Mouse (Mus musculus) neural tube, embryonic 12.5 days (tissue): Measurements from ENCODE around the gene Hist1h4k. TPM values are rescaled to one million over a fixed set of nuclear protein-coding genes. Genes with fewer than 3 reads are reported as not detected.
"Not testable (repeated sequence)": the region's sequence is repeated elsewhere in the genome, so short reads cannot be mapped to it uniquely, and the experiment has no call there.

ENCODE experiments used
- ATAC-seq: fragments of 200-750 bp; cut with Nextera tagmentation; 2 replicates; pipeline ENCODE4 v1.8.0; 2017; ENCODE audit warnings: low read depth, mild to moderate bottlenecking, moderate TSS enrichment, moderate library complexity; ENCODE audit not compliant: low FRiP score
- H3K27ac ChIP-seq: fragments of 300-500 bp; sonication (generic); 2 replicates; pipeline ENCODE4 v1.5.1; 2016
- H3K27me3 ChIP-seq: fragments of 300-500 bp; sonication (generic); replicated peaks from 2 replicates; pipeline ENCODE4 v1.6.1; 2016; ENCODE audit warnings: mild to moderate bottlenecking
- H3K36me3 ChIP-seq: fragments of 300-500 bp; sonication (generic); 2 replicates; pipeline ENCODE4 v1.6.1; 2016; ENCODE audit warnings: mild to moderate bottlenecking
- H3K4me1 ChIP-seq: fragments of 300-500 bp; sonication (generic); 2 replicates; pipeline ENCODE4 v1.6.1; 2016
- H3K4me2 ChIP-seq: fragments of 300-500 bp; sonication (generic); replicated peaks from 2 replicates; pipeline ENCODE4 v1.6.1; 2016; ENCODE audit warnings: mild to moderate bottlenecking
- H3K4me3 ChIP-seq: fragments of 300-500 bp; sonication (generic); 2 replicates; pipeline ENCODE4 v1.5.1; 2016
- H3K9ac ChIP-seq: fragments of 300-500 bp; sonication (generic); 2 replicates; pipeline ENCODE4 v1.6.1; 2016; ENCODE audit warnings: mild to moderate bottlenecking
- H3K9me3 ChIP-seq: fragments of 300-500 bp; sonication (generic); 2 replicates; pipeline ENCODE4 v1.6.1; 2016; ENCODE audit warnings: mild to moderate bottlenecking
- WGBS: fragments of 180-500 bp; shearing (Covaris S2); methylation state at CpG from one replicate; pipeline ENCODE4 v1.1.7; 2016; 5-methylcytosine and 5-hydroxymethylcytosine counted together
- polyA plus RNA-seq: library from polyadenylated mRNA; unstranded; fragments of >200 nt; fragmentation: Nextera tagmentation; extraction: Ambion mirVana; gene quantifications from 2 replicates; pipeline ENCODE4 v1.2.1, GENCODE M21; 2016

Gene Hist1h4k
- 0.96 and 2.4 TPM in 2 replicates for polyA plus RNA-seq

GRCm38 (mm10) chr13:21750159-21751017 lies at the start of gene Hist1h4k:
TSS of gene Hist1h4k (minus strand) at chr13:21750505.
- peak within 1 kb of the TSS; percentile 51 for H3K4me3 ChIP-seq
- peak; percentile 79 for ATAC-seq
- under 1% methylated on average over 47 of the region's 56 CpGs for WGBS

GRCm38 (mm10) chr13:21797163-21797562 lies 46.9 kb upstream of the Hist1h4k start:
- H3K9me3 ChIP-seq, ATAC-seq, H3K4me1 ChIP-seq, H3K27me3 ChIP-seq, H3K4me2 ChIP-seq, H3K27ac ChIP-seq, H3K4me3 ChIP-seq, H3K9ac ChIP-seq, H3K36me3 ChIP-seq: not testable (repeated sequence)

More at GRCm38 (mm10) chr13:21750159-21751017, at the start of gene Hist1h4k:
- Histone ChIP-seq H3K4me1 (peaks cover 12% of the 10 kb centered on the region), H3K9ac (peak within 1 kb of the TSS; percentile 68), H3K27ac (peak within 1 kb of the TSS; percentile 72; the same call in 1 of the 2 replicates), H3K4me2 (peak within 1 kb of the TSS; percentile 85)
- H3K27me3 ChIP-seq, H3K36me3 ChIP-seq, H3K9me3 ChIP-seq: not testable (repeated sequence)

- 93% methylated on average over 7 of the region's 7 CpGs for WGBS
- Histone ChIP-seq H3K27ac (no peak overlapping the region), H3K4me1 (peaks cover 5% of the 10 kb centered on the region; the same call in 1 of the 2 replicates), H3K9ac (no peak overlapping the region), H3K36me3 (no peaks in the 10 kb centered on the region), H3K4me3 (no peak overlapping the region), H3K27me3 (no peaks in the 10 kb centered on the region), H3K9me3 (no peaks in the 10 kb centered on the region), H3K4me2 (no peak overlapping the region)
- ATAC-seq: no peak
Measured at GRCm38 (mm10) chr13:21795584-21795983, 45.3 kb upstream of the Hist1h4k start.

GRCm38 (mm10) chr13:21790601-21791283 lies 40.4 kb upstream of the Hist1h4k start:
- no peak for ATAC-seq
- H3K9me3 ChIP-seq: no peaks in the 10 kb centered on the region
- H3K4me2 ChIP-seq: peak overlapping the region; percentile 49
- H3K27me3 ChIP-seq: no peaks in the 10 kb centered on the region
- H3K9ac ChIP-seq: 0 out of 2 replicates have a peak overlapping the region, but pooled peaks have one; percentile 35
- peaks cover 16% of the 10 kb centered on the region for H3K4me1 ChIP-seq
- H3K27ac ChIP-seq: no peak overlapping the region
- H3K4me3 ChIP-seq: no peak overlapping the region
- 5% methylated on average over 18 of the region's 18 CpGs for WGBS
- H3K36me3 ChIP-seq: no peaks in the 10 kb centered on the region

- Histone ChIP-seq H3K4me3 (no peak overlapping the region), H3K9me3 (no peaks in the 10 kb centered on the region), H3K36me3 (no peaks in the 10 kb centered on the region), H3K27ac (no peak overlapping the region), H3K4me1 (peaks cover 16% of the 10 kb centered on the region), H3K27me3 (no peaks in the 10 kb centered on the region), H3K4me2 (no peak overlapping the region), H3K9ac (no peak overlapping the region)
- WGBS: 57% methylated on average over 6 of the region's 6 CpGs
- ATAC-seq: no peak
Measured at GRCm38 (mm10) chr13:21789925-21790324, 39.6 kb upstream of the Hist1h4k start.

GRCm38 (mm10) chr13:21787760-21788593 lies 37.7 kb upstream of the Hist1h4k start:
- H3K36me3 ChIP-seq: no peaks in the 10 kb centered on the region
- H3K4me3 ChIP-seq: peak overlapping the region; percentile 13; the same call in 1 of the 2 replicates
- H3K27me3 ChIP-seq: no peaks in the 10 kb centered on the region
- H3K9me3 ChIP-seq: no peaks in the 10 kb centered on the region
- no peak overlapping the region; the same call in 1 of the 2 replicates for H3K27ac ChIP-seq
- peak overlapping the region; percentile 56 for H3K4me2 ChIP-seq
- ATAC-seq: peak; percentile 46
- WGBS: 10% methylated on average over 16 of the region's 21 CpGs
- H3K9ac ChIP-seq: peak overlapping the region; percentile 40; the same call in 1 of the 2 replicates
- peaks cover 24% of the 10 kb centered on the region for H3K4me1 ChIP-seq

DNA sequence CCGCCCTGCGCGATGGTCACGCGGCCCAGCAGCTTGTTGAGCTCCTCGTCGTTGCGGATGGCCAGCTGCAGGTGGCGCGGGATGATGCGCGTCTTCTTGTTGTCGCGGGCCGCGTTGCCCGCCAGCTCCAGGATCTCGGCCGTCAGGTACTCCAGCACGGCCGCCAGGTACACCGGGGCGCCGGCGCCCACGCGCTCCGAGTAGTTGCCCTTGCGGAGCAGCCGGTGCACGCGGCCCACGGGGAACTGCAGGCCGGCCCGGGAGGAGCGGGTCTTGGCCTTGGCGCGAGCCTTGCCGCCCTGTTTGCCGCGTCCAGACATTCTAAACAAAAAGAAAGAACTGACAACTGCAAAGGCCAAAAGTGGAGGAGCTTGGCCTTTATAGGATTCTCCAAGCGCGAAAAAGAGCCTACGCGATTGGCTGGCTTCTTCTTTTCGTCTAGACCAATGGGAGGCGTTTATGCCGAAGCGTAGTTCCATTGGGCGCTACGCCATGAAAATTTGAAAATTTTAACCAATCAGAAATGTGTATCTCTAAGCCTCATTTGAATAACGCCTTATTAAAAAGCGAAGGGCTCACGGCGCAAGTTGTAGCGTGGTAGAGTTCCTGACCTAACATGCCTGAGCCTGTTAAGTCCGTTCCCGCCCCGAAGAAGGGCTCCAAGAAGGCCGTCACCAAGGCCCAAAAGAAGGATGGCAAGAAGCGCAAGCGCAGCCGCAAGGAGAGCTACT lies 36.8 kb upstream of the Hist1h4k start, which contains the start of the genes Hist1h2an and Hist1h2bp:
Hist1h2an (minus strand) TSS at position 320 of the 731 bp plus-strand sequence.
Hist1h2bp (plus strand) TSS at position 563 of the 731 bp plus-strand sequence.
- H3K27me3 ChIP-seq, H3K9me3 ChIP-seq, H3K36me3 ChIP-seq: not testable (repeated sequence)
- Histone ChIP-seq H3K9ac (peak within 1 kb of the TSS; percentile 44; the same call in 1 of the 2 replicates), H3K27ac (peak within 1 kb of the TSS; percentile 68), H3K4me1 (peaks cover 30% of the 10 kb centered on the region), H3K4me2 (peak within 1 kb of the TSS; percentile 57), H3K4me3 (peak within 1 kb of the TSS; percentile 29)
- under 1% methylated on average over 44 of the region's 63 CpGs for WGBS
- peak; percentile 93 for ATAC-seq

GRCm38 (mm10) chr13:21786189-21786898 lies 36.0 kb upstream of the Hist1h4k start:
- WGBS: 4% methylated on average over 8 of the region's 8 CpGs
- Histone ChIP-seq H3K9ac (peak overlapping the region; percentile 44; the same call in 1 of the 2 replicates), H3K36me3 (no peaks in the 10 kb centered on the region), H3K4me2 (peak overlapping the region; percentile 57), H3K4me1 (peaks cover 30% of the 10 kb centered on the region), H3K27me3 (no peaks in the 10 kb centered on the region), H3K27ac (0 out of 2 replicates have a peak overlapping the region, but pooled peaks have one; percentile 16), H3K9me3 (no peaks in the 10 kb centered on the region), H3K4me3 (peak overlapping the region; percentile 29)
- ATAC-seq: no peak

DNA sequence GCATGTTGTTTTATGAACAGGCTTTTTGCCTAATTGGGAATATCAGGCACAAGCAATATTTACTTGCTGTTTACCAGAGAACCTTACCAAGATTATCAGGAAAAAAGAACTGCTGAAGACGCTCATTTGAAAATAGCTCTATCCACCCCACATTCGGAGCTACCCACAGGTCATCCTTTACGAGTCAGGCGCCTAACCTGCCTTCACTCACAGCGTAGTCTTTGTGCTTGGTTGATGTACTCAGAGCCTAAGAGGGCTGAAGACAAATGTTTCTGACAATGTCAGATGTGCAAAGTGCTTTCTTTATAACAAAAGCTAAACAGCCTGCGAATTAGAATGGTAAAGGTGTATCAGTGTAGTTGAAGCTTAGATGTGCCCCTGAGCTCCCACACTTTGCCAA lies 34.0 kb upstream of the Hist1h4k start:
- peaks cover 37% of the 10 kb centered on the region for H3K4me1 ChIP-seq
- H3K36me3 ChIP-seq: no peaks in the 10 kb centered on the region
- ATAC-seq: no peak
- no peaks in the 10 kb centered on the region for H3K27me3 ChIP-seq
- H3K9me3 ChIP-seq: no peaks in the 10 kb centered on the region
- H3K4me3 ChIP-seq: no peak overlapping the region
- 10% methylated on average over 6 of the region's 6 CpGs for whole genome bisulfite sequencing
- peak overlapping the region; percentile 15; the same call in 1 of the 2 replicates for H3K27ac ChIP-seq
- H3K9ac ChIP-seq: 0 out of 2 replicates have a peak overlapping the region, but pooled peaks have one; percentile 26
- H3K4me2 ChIP-seq: peak overlapping the region; percentile 69

DNA sequence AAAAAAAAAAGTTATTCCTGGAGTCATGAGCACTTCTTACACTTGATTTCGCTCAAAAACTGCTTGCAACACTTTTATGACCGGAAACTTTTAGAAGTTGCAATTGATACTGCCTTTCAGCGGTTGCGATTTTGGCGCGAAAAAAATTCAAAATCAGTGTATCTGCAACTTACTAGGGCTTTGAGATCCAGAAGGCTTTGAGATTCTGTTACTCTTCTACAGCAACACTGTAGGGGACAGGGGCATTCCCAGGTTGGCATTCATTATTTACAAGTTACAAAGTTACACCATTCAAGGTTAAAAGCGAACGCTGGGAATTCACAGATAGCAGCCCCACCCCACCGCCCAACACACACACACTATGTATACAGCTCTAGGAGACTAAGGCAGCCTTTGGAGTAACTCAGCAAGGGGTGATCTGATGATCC lies 33.4 kb upstream of the Hist1h4k start:
- ATAC-seq: no peak
- H3K9ac ChIP-seq: peak overlapping the region; percentile 26

More for the DNA sequence above, 33.4 kb upstream of the Hist1h4k start:
- Histone ChIP-seq H3K4me1 (peaks cover 37% of the 10 kb centered on the region), H3K27me3 (no peaks in the 10 kb centered on the region), H3K27ac (0 out of 2 replicates have a peak overlapping the region, but pooled peaks have one; percentile 15), H3K4me2 (peak overlapping the region; percentile 69), H3K9me3 (no peaks in the 10 kb centered on the region), H3K4me3 (peak overlapping the region; percentile 11), H3K36me3 (no peaks in the 10 kb centered on the region)
- WGBS: 2% methylated on average over 9 of the region's 9 CpGs
